Mouse (Mus musculus): ENCODE measurements around the gene Dclk1.

Dclk1 gene

DNA sequence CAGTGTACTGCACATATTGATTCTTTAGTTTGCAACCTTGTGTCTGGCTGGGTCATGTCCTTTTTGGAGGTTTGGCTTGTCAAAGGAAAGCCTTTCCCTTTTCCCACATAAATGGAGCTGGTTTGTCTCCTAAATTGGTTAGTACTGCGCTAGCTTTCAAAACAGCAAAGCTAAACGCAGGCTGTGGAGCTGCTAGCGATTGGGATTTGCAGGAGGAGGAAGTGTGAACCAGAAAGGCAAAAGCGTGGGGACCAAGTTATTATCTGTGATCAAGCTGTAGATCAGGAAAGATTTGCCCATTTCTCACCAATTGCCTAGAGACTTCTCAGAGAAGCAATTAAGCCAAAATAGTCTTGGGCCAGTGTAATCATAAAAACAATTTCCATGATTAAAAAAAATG lies 100.3 kb downstream of the Dclk1 start:
- DNase-seq: no peak

- DNase-seq: no peak
Observed at GRCm38 (mm10) chr3:55347371-55348025, 105.3 kb downstream of the Dclk1 start.

- no peak for DNase-seq
Observed at GRCm38 (mm10) chr3:55348026-55348390, 105.8 kb downstream of the Dclk1 start.

- no peak for DNase-seq
Observed at GRCm38 (mm10) chr3:55350194-55350593, 108.0 kb downstream of the Dclk1 start.

DNA sequence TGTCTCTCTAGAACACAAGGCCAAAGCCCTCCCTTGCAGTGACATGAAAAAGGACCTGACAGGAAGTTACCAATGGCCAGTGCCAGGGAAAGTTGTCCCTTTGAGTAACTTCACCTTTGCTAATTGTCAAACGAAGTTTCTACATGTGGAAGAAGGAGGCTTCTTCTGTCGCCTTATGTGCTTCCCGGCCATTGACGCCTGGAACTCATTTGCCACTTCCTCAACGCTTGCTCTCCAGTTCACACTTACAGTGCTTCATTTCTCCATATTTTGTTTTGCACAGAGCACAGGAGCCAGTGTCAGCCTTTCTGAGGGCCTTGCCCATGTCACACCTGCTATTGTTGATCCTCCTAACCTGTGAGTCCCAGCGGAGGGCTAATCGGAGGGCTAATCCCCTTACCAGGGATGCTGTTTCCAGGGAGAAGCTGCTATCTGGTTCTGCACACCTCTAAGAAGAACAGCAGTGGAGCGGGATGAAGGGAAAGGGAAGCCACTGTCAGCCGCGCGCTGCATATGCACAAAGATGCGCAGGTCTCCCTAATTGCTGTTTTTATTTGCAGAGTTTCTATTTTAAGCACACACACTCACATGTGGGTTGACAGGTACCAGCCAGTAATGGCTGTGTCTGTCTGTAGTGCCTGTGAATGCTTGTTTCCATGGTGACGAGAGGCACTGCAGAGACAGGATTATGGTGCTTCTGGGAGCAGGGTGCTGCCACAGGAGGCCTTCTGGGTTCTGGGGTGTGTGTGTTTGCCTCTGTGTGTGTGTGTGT lies 109.3 kb downstream of the Dclk1 start:
- no peak for DNase-seq

GRCm38 (mm10) chr3:55352529-55352928 lies 110.4 kb downstream of the Dclk1 start:
- DNase-seq: no peak

- no peak for DNase-seq
Observed at GRCm38 (mm10) chr3:55353169-55353568, 111.0 kb downstream of the Dclk1 start.

DNA sequence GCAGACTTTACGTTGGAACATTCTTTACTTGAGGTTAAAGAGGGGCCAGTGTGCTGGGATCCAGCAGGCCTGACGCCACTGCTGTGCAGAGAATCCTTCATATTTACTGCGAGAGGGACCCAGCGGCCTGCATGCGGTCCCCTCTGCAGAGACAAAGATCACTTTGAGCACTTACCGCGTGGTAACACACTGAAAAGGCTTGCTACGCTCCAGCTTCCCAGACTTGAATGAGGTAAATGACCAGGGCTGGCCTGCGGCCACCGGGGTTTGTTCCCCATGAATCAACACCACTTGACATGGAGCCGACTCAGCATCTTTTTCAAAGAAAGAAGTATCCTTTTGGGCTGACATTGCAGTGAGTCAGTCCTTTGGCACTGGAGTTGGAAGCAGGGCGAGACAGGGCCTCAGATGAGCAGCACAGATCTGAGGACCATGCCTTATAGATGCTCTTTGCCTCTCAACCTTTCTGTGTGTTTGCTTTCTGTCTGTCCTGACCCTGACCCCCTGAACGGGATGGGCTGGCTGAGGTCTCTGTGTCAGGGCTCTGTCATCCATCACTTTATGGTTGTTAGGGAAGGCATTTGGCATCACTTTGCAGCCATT lies 111.8 kb downstream of the Dclk1 start:
- peak; percentile 20 to 47 for DNase-seq

DNA sequence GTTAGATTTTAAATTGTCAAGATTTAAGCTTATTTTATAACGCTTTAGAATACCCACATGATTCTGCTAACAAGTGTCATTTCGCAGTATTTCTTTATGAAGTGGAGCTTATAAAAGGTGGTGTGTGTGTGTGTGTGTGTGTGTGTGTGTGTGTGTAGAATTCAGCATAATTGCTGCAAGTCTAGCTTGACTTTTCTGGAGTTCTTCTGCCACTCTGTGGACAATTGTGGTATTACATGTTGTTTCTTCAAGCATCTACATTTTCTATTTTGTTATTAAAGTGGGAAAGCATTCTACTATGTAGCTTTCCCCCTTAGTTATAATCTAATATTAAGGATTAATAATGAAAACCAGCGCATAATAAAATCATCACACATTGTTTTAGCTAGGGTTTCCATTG lies 112.6 kb downstream of the Dclk1 start:
- peak in 1 of 2 experiments; percentile 32 for DNase-seq

DNA sequence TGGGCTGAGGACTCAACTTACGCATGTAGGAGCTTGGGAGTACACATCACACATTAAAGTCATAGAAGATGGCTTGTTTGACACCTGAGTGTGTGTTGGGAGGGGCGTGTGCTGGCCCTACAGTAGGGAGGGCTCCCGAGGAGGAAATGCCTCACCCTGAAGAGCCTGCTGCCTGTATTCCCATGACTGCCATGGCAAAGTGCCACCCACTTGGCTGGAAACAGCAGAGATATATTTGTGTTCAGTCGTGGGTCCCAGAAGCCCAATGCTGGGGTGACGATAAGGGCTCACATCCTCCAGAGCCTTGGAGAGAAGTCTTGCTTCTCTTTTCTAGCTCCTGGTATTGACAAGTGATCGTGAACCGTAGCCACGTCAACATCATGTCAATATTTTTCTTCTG lies 116.3 kb downstream of the Dclk1 start:
- DNase-seq: no peak

- DNase-seq: no peak
Observed at GRCm38 (mm10) chr3:55360836-55361235, 118.7 kb downstream of the Dclk1 start.

DNA sequence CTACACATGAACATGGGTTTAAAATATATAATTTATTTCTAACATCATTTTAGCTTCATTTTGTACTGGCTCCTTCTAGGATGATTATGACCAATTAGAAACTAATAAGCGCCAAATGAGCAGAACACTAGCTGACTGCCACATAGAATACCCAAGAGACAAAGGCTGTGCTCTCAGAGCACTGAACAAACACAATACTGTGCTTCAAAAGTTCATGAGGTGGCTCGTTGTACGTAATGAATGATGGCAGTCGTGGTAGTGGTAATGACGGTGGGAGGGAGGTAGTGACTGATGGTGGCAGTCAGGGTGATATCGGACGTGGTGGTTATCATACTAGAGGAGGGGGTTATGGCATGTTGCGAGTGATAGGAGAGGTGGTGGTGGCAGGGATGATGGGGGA lies 125.0 kb downstream of the Dclk1 start:
- no peak for DNase-seq

GRCm38 (mm10) chr3:55369156-55369555 lies 127.0 kb downstream of the Dclk1 start:
- peak; percentile 8 to 21 for DNase-seq

GRCm38 (mm10) chr3:55373689-55374088 lies 131.5 kb downstream of the Dclk1 start:
- DNase-seq: peak in 1 of 2 experiments; percentile 2

GRCm38 (mm10) chr3:55378591-55378990 lies 136.4 kb downstream of the Dclk1 start:
- no peak for DNase-seq

DNA sequence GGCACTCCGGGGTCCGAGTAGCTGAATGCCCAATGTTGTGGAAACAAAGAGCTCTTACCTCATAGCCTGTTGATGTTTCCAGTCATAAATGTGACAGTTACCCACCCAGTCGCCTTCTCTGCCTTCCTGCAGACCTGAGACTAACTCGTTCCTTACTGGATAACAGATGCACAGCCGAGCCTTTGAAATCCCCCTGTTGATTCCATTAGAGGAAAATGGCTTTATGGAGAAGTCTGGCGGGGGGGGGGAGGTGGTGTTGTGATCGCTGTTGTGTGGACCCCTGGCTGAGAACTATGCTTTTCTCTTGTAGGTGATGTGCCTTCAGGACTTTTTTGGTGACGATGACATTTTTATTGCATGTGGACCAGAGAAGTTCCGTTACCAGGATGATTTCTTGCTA lies 138.3 kb downstream of the Dclk1 start:
- no peak for DNase-seq

DNA sequence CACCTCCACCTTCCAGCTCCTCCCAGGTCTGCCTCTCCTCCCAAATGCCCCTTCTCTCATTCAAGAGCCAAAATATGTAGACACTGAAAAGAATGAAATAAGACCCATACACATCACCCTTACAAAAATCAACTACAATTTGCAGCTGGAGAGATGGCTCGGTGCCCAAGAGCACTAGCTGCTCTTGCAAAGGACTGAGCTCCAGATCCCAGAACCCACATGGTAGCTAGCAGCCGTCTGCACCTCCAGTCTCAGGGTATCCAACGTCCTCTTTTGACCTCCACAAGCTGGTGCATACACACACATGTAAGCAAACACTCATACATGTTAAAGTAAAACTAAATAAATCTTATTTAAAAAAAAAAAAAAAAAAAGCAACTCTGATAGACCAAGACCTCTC lies 150.4 kb downstream of the Dclk1 start:
- DNase-seq: no peak

- no peak for DNase-seq
Observed at GRCm38 (mm10) chr3:55393549-55393948, 151.4 kb downstream of the Dclk1 start.

GRCm38 (mm10) chr3:55396792-55397191 lies 154.6 kb downstream of the Dclk1 start:
- no peak for DNase-seq

DNA sequence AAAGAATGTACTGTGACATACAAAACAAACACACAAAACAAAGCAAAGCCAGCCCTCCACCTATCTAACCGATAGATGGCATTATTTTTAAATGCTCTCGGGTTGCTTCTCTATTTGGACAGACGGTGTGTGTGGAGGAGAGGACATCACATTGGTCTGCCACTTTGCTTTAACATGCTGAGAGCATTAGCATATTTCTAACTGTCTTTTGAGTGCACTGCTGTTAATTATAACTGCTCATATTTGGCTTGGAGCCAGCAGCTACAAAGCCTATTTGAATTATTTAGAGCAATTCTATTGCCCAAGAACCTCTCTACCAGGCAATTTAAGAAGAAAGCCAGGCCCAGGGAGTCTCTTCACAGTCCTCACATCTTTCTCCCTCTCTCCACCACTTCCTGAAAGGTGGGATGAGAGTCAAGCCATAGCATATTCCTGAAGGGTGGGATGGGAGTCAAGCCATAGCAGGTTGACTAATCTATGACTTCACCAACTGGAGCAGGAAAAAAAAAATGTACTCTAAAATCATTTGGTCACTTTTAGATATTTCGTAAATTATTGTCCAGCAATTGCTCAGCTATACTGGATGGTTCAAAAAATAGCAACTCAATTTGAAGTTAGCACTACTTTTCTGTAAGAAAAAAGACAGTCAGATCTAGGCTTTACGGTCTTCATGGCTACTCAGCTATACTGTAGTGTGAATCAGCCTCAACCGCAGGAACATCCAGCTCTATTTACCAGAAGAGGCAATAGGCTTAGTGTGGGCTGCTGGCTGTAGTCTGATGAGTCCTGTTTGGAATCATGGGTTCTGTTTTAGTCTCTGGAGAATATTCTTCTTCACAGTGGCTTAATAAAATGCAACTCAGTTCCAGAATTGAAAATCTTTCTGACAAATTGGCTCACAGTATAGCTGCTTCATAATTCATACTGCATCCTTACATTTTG lies 155.9 kb downstream of the Dclk1 start:
- no peak for DNase-seq

GRCm38 (mm10) chr3:55401236-55401635 lies 159.1 kb downstream of the Dclk1 start:
- DNase-seq: no peak

DNA sequence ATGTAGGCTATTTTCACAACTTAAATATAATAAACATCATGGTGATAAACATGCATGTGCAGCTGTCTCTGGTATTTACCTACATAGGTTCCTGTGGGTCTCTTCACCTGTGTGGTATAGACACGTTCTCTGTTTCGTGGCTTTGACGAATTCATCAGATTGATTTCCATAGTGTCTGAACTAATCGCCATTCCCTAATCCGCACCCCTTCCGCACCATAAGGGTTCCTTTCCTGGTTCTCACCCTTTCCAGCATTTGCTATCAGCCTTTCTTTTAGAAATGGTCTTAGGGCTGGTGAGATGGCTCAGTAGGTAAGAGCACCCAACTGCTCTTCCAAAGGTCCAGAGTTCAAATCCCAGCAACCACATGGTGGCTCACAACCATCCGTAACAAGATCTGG lies 162.6 kb downstream of the Dclk1 start:
- no peak for DNase-seq

DNA sequence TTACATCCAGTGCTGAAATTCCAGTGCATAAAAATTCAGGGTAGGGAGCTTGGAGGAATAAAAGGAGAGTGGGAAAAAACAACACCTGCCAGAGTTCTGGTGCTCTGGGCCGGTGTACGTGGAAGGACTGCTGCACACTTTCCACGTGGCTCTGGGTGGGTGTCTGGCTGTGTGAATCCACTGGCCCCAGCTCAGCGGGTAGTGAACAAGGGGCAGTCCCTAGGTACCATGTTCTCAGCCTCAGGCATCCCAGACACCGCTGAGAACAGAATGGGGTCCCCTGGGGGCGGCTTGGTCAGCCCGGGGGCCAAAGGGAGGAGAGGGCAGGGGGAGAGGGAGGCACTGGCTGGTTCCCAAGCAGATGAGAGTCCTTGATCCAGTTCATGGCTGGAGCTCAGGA lies 164.5 kb downstream of the Dclk1 start:
- no peak for DNase-seq
